Mouse (Mus musculus) intestine, postnatal 0 days (tissue): ENCODE measurements around the gene Slc8a2. TPM values are rescaled to one million over a fixed set of nuclear protein-coding genes. Genes with fewer than 3 reads are reported as not detected.

Experiments used
- ATAC-seq: fragments of 200-750 bp; cut with Nextera tagmentation; 2 replicates; pipeline ENCODE4 v1.8.0; 2017; ENCODE audit warnings: mild to moderate bottlenecking, moderate TSS enrichment, moderate library complexity
- H3K27ac ChIP-seq: fragments of 300-500 bp; sonication (generic); 2 replicates; pipeline ENCODE4 v1.5.1; 2014; ENCODE audit warnings: mild to moderate bottlenecking, low read depth, low read length, moderate library complexity
- H3K27me3 ChIP-seq: fragments of 300-500 bp; sonication (generic); replicated peaks from 2 replicates; pipeline ENCODE4 v1.6.1; 2014; ENCODE audit warnings: low read length, mixed read lengths; ENCODE audit not compliant: control insufficient read depth, insufficient read depth
- H3K36me3 ChIP-seq: fragments of 300-500 bp; sonication (generic); 2 replicates; pipeline ENCODE4 v1.6.1; 2014; ENCODE audit warnings: mild to moderate bottlenecking, moderate library complexity; ENCODE audit not compliant: control insufficient read depth, insufficient read depth
- H3K4me1 ChIP-seq: fragments of 300-500 bp; sonication (generic); replicated peaks from 2 replicates; pipeline ENCODE4 v1.6.1; 2014; ENCODE audit warnings: antibody characterized with exemption, low read length, mixed read lengths; ENCODE audit not compliant: control insufficient read depth, insufficient read depth
- H3K4me2 ChIP-seq: fragments of 300-500 bp; sonication (generic); replicated peaks from 2 replicates; pipeline ENCODE4 v1.6.1; 2014; ENCODE audit warnings: low read depth, mild to moderate bottlenecking, moderate library complexity
- H3K4me3 ChIP-seq: fragments of 300-500 bp; sonication (generic); 2 replicates; pipeline ENCODE4 v1.5.1; 2014; ENCODE audit warnings: low read depth, low read length
- H3K9ac ChIP-seq: fragments of 300-500 bp; sonication (generic); 2 replicates; pipeline ENCODE4 v1.6.1; 2014; ENCODE audit warnings: mild to moderate bottlenecking, low read depth, low read length
- H3K9me3 ChIP-seq: fragments of 300-500 bp; sonication (generic); 2 replicates; pipeline ENCODE4 v1.6.1; 2016; ENCODE audit warnings: mixed run types; ENCODE audit not compliant: control insufficient read depth
- CTCF ChIP-seq: sonication (generic); IDR thresholded peaks from 2 replicates; pipeline ENCODE4 v1.5.1; 2016; ENCODE audit warnings: low read depth, mild to moderate bottlenecking, control low read depth, antibody characterized with exemption, moderate library complexity
- WGBS: fragments of 180-500 bp; shearing (Covaris S2); extraction: QIAGEN DNeasy Blood & Tissue Kit; methylation state at CpG from one replicate; pipeline ENCODE4 v1.1.7; 2014; 5-methylcytosine and 5-hydroxymethylcytosine counted together
- polyA plus RNA-seq: library from polyadenylated mRNA; unstranded; fragments of >200 nt; fragmentation: Nextera tagmentation; extraction: Ambion mirVana; gene quantifications from 2 replicates; pipeline ENCODE4 v1.2.1, GENCODE M21; 2015

Slc8a2 gene
- polyA plus RNA-seq, 1 experiment from 2014 or later: 0.08 TPM

DNA sequence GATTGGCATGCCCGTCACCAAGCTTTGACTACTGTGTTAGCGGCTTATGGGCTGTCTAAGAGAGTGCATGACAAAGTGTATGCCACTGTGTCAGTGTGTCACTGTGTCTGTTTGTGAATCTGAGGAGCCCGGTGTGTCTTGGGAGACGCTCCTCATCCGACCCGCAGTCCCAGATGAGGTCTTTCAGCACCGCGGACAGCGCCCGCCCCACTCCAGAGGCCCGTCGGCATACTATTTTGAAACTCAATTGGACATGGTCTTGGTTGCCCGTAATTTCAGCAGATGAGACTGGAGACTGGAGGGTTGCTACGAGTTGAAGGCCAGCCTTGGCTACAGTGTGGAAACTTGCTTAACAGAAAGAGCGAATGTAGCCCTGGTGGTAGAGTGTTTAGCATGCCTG lies 18.0 kb downstream of the Slc8a2 start:
- H3K27me3 ChIP-seq: no peaks in the 10 kb centered on the region
- H3K9ac ChIP-seq: no peak overlapping the region
- no peak for TF ChIP-seq CTCF
- H3K4me1 ChIP-seq: no peaks in the 10 kb centered on the region
- H3K9me3 ChIP-seq: no peaks in the 10 kb centered on the region
- H3K4me3 ChIP-seq: no peak overlapping the region
- WGBS: 11% methylated on average over 15 of the region's 15 CpGs
- H3K27ac ChIP-seq: no peak overlapping the region
- H3K36me3 ChIP-seq: no peaks in the 10 kb centered on the region
- no peak for ATAC-seq
- no peak overlapping the region for H3K4me2 ChIP-seq

DNA sequence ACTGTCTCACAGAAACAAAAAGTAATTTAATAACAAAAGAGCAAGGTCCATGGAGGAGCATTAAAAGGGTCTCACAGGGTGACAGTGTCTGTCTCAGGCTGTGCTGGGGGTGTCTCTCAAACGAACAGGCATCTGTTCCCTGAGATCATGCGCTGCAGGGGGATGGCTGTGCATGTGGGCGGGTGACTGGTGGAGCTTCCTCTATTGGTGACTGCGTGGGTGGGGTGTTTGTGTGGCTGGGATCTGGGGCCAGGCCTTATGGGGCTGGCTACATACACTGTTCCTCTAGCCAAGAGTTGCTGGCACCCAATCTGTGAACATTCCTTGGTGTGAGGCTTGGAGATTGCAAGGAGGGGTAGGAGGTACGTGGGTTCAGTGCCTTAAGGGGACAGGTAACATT lies 19.6 kb downstream of the Slc8a2 start:
- Histone ChIP-seq H3K4me2 (no peak overlapping the region), H3K27ac (no peak overlapping the region), H3K4me1 (no peaks in the 10 kb centered on the region), H3K36me3 (no peaks in the 10 kb centered on the region), H3K4me3 (no peak overlapping the region), H3K9ac (no peak overlapping the region), H3K9me3 (no peaks in the 10 kb centered on the region), H3K27me3 (no peaks in the 10 kb centered on the region)
- no peak for ATAC-seq
- no peak for TF ChIP-seq CTCF
- WGBS: 61% methylated on average over 5 of the region's 5 CpGs

GRCm38 (mm10) chr7:16150191-16151145 lies 20.8 kb downstream of the Slc8a2 start:
- Histone ChIP-seq H3K27me3 (no peaks in the 10 kb centered on the region), H3K4me3 (no peak overlapping the region), H3K4me1 (no peaks in the 10 kb centered on the region), H3K4me2 (no peak overlapping the region), H3K27ac (no peak overlapping the region), H3K36me3 (no peaks in the 10 kb centered on the region), H3K9ac (no peak overlapping the region), H3K9me3 (no peaks in the 10 kb centered on the region)
- ATAC-seq: no peak
- TF ChIP-seq CTCF: no peak
- WGBS: 67% methylated on average over 9 of the region's 9 CpGs

- Histone ChIP-seq H3K36me3 (no peaks in the 10 kb centered on the region), H3K9ac (no peak overlapping the region), H3K4me2 (no peak overlapping the region), H3K27ac (no peak overlapping the region), H3K4me3 (no peak overlapping the region), H3K27me3 (peaks cover 8% of the 10 kb centered on the region; the same call in 1 of the 2 replicates), H3K4me1 (no peaks in the 10 kb centered on the region), H3K9me3 (no peaks in the 10 kb centered on the region)
- peak; percentile 89 for TF ChIP-seq CTCF
- WGBS: 9% methylated on average over 10 of the region's 10 CpGs
- ATAC-seq: peak; percentile 66
Observed at GRCm38 (mm10) chr7:16153522-16153921, 23.9 kb downstream of the Slc8a2 start.

- H3K27ac ChIP-seq: no peak overlapping the region
- no peak for TF ChIP-seq CTCF
- H3K4me1 ChIP-seq: no peaks in the 10 kb centered on the region
- no peaks in the 10 kb centered on the region for H3K9me3 ChIP-seq
- no peak overlapping the region for H3K9ac ChIP-seq
- peaks cover 13% of the 10 kb centered on the region; the same call in 1 of the 2 replicates for H3K27me3 ChIP-seq
- WGBS: 72% methylated on average over 9 of the region's 9 CpGs
- no peak for ATAC-seq
- no peaks in the 10 kb centered on the region for H3K36me3 ChIP-seq
- no peak overlapping the region for H3K4me3 ChIP-seq
- no peak overlapping the region for H3K4me2 ChIP-seq
Observed at GRCm38 (mm10) chr7:16155132-16155872, 25.7 kb downstream of the Slc8a2 start.

GRCm38 (mm10) chr7:16156105-16156714 lies 26.6 kb downstream of the Slc8a2 start:
- no peak for TF ChIP-seq CTCF
- no peak overlapping the region for H3K9ac ChIP-seq

More at GRCm38 (mm10) chr7:16156105-16156714, 26.6 kb downstream of the Slc8a2 start:
- Histone ChIP-seq H3K4me2 (no peak overlapping the region), H3K36me3 (no peaks in the 10 kb centered on the region), H3K27ac (no peak overlapping the region), H3K9me3 (no peaks in the 10 kb centered on the region), H3K4me3 (no peak overlapping the region), H3K27me3 (peaks cover 13% of the 10 kb centered on the region; the same call in 1 of the 2 replicates), H3K4me1 (no peaks in the 10 kb centered on the region)
- ATAC-seq: no peak
- WGBS: 61% methylated on average over 8 of the region's 8 CpGs
